Mouse (Mus musculus): ENCODE results near the gene Fam181a.

DNA sequence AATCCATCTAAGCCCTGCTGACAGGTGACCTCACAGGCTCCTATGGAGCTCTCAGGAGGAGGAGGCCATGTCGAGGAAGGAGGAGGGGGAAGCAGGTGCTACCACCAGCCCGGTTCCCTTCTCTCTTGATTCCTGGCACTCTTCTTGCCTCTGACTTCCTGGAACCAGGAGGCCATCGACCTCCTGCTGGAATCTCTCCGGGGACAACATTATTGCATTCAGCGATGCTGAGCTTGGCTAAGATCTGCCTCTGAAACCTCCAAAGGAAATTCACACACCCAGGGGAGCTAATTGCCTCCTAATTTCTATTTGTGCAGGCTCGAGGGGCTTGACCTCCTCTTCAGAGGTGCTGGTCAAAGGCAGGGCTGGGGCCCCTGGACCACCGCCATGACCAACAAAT is 16.3 kb downstream of the Fam181a start:
- TF ChIP-seq CTCF (IDR thresholded peaks at IDR 0.05; ENCODE audit: low read depth) (no peak), EP300 (IDR thresholded peaks at IDR 0.05; ENCODE audit: low read depth) (no peak)

Data from heart, postnatal 0 days (tissue).